Mouse (Mus musculus) regulatory T cell (primary cell): ENCODE data around the gene Ttn.

Source experiments
- in situ Hi-C: fragments of 300-600 bp; cut with MboI, MseI; formaldehyde crosslinking; loops from one replicate; pipeline ENCODE4 v1.15.1; 2025; ENCODE audit warnings: high pct_unique_total_duplicates

The Ttn gene

GRCm38 (mm10) chr2:76665531-76665930 lies 316.8 kb downstream of the Ttn start:
- in situ Hi-C loops = loop anchor here (25.0 kb wide), 1 partner anchor 778 kb away; no protein-coding TSS in a partner anchor

GRCm38 (mm10) chr2:76659419-76659818 lies 322.9 kb downstream of the Ttn start:
- in situ Hi-C loops = loop anchor here (25.0 kb wide), 1 partner anchor 772 kb away; no protein-coding TSS in a partner anchor

- in situ Hi-C loops = loop anchor here (25.0 kb wide), 1 partner anchor 771 kb away; no protein-coding TSS in a partner anchor
Measured at GRCm38 (mm10) chr2:76658551-76658950, 323.8 kb downstream of the Ttn start.

- in situ Hi-C loops = loop anchor here (25.0 kb wide), 1 partner anchor 769 kb away; no protein-coding TSS in a partner anchor
Measured at GRCm38 (mm10) chr2:76655982-76656381, 326.4 kb downstream of the Ttn start.

- in situ Hi-C loops = loop anchor here (25.0 kb wide), 1 partner anchor 768 kb away; no protein-coding TSS in a partner anchor
Measured at GRCm38 (mm10) chr2:76655444-76655843, 326.9 kb downstream of the Ttn start.

- in situ Hi-C loops = loop anchor here (25.0 kb wide), 1 partner anchor 767 kb away; no protein-coding TSS in a partner anchor
Measured at GRCm38 (mm10) chr2:76654646-76655045, 327.7 kb downstream of the Ttn start.
